Mouse (Mus musculus) spleen, adult 2 months (tissue): ENCODE measurements around the gene Rab37. TPM values are rescaled to one million over a fixed set of nuclear protein-coding genes. Genes with fewer than 3 reads are reported as not detected.

Experiments used
- DNase-seq, 2 experiments: peaks; one replicate each; pipeline versions ENCODE4 v3.0.0 to v3.0.0-alpha.2; 2012 to 2021; ENCODE audit warnings: low spot score in 2 of 2, low read depth in 1 of 2
- H3K27ac ChIP-seq: fragments of 200-500 bp; 2 replicates; pipeline ENCODE4 v1.5.1; 2012; ENCODE audit warnings: low read length, inconsistent platforms; ENCODE audit not compliant: insufficient read depth
- H3K27me3 ChIP-seq: fragments of 200-500 bp; 2 replicates; pipeline ENCODE4 v1.6.1; 2012; ENCODE audit warnings: mild to moderate bottlenecking, moderate library complexity, low read length, inconsistent platforms; ENCODE audit not compliant: control insufficient read depth, insufficient read depth
- H3K36me3 ChIP-seq: fragments of 200-500 bp; 2 replicates; pipeline ENCODE4 v1.6.1; 2012; ENCODE audit warnings: mild to moderate bottlenecking, low read length, inconsistent platforms; ENCODE audit not compliant: control insufficient read depth, insufficient read depth
- H3K4me1 ChIP-seq: fragments of 200-500 bp; 2 replicates; pipeline ENCODE4 v1.6.1; 2011; ENCODE audit warnings: inconsistent platforms; ENCODE audit not compliant: control insufficient read depth, insufficient read depth, insufficient read length
- H3K4me3 ChIP-seq: fragments of 200-500 bp; 2 replicates; pipeline ENCODE4 v1.5.1; 2011; ENCODE audit warnings: mild to moderate bottlenecking, inconsistent platforms; ENCODE audit not compliant: insufficient read depth, insufficient read length; ENCODE audit errors: extremely low read depth
- CTCF ChIP-seq: fragments of 200-500 bp; IDR thresholded peaks from 2 replicates; pipeline ENCODE4 v1.5.1; 2011; ENCODE audit warnings: mild to moderate bottlenecking, inconsistent platforms; ENCODE audit not compliant: insufficient read depth, insufficient read length, insufficient replicate concordance; ENCODE audit errors: extremely low read depth
- POLR2A ChIP-seq: fragments of 200-500 bp; IDR thresholded peaks from 2 replicates; pipeline ENCODE4 v1.6.1; 2011; ENCODE audit warnings: low read depth, low read length, inconsistent platforms
- WGBS: fragments of 180-500 bp; shearing (Covaris S2); methylation state at CpG from one replicate; pipeline ENCODE4 v1.1.7; 2018; 5-methylcytosine and 5-hydroxymethylcytosine counted together
- polyA plus RNA-seq: library from polyadenylated mRNA; depleted of rRNA; stranded (reverse); fragments of >200 nt; gene quantifications from 2 replicates; pipeline ENCODE4 v1.2.3, GENCODE M21; 2012; rRNA removed

Gene Rab37
- polyA plus RNA-seq, 1 experiment = 7.8 TPM

- Histone ChIP-seq H3K4me3 (no peak overlapping the region), H3K27ac (no peak overlapping the region), H3K4me1 (no peaks in the 10 kb centered on the region), H3K36me3 (peaks cover 41% of the 10 kb centered on the region), H3K27me3 (no peaks in the 10 kb centered on the region)
- no peak for DNase-seq
- WGBS = 94% methylated on average over 9 of the region's 9 CpGs
- TF ChIP-seq POLR2A (no peak), CTCF (no peak)
These were observed 111.5 kb downstream of the Rab37 start for GRCm38 (mm10) chr11:115202756-115203155.

GRCm38 (mm10) chr11:115208126-115208525, 116.9 kb downstream of the Rab37 start:
- 96% methylated on average over 12 of the region's 12 CpGs for WGBS
- TF ChIP-seq POLR2A (no peak), CTCF (no peak)
- Histone ChIP-seq H3K4me3 (no peak overlapping the region), H3K27ac (no peak overlapping the region), H3K36me3 (peaks cover 38% of the 10 kb centered on the region), H3K27me3 (no peaks in the 10 kb centered on the region), H3K4me1 (no peaks in the 10 kb centered on the region)
- no peak for DNase-seq

GRCm38 (mm10) chr11:115208776-115209732, 117.8 kb downstream of the Rab37 start:
- DNase-seq = no peak
- Histone ChIP-seq H3K4me3 (no peak overlapping the region), H3K36me3 (peaks cover 35% of the 10 kb centered on the region), H3K4me1 (no peaks in the 10 kb centered on the region), H3K27ac (no peak overlapping the region), H3K27me3 (no peaks in the 10 kb centered on the region)
- TF ChIP-seq CTCF = no peak
- no peak for TF ChIP-seq POLR2A
- WGBS = 73% methylated on average over 25 of the region's 25 CpGs

GRCm38 (mm10) chr11:115209958-115210357, 118.7 kb downstream of the Rab37 start:
- H3K36me3 ChIP-seq = peaks cover 33% of the 10 kb centered on the region
- no peak overlapping the region for H3K4me3 ChIP-seq
- TF ChIP-seq POLR2A (no peak), CTCF (no peak)
- no peak for DNase-seq
- WGBS = 96% methylated on average over 7 of the region's 7 CpGs
- H3K27ac ChIP-seq = no peak overlapping the region
- H3K27me3 ChIP-seq = no peaks in the 10 kb centered on the region
- H3K4me1 ChIP-seq = no peaks in the 10 kb centered on the region

Other genes starting within 250 kb of the Rab37 start
- gene Gprc5c, start 240.3 kb upstream of the Rab37 start, polyA plus RNA-seq = 9.3 and 9.5 TPM in 2 replicates
- 11.6 and 12.5 TPM in 2 replicates for gene Cd300a, start 201.4 kb upstream of the Rab37 start, polyA plus RNA-seq
- 3.1 and 5.3 TPM in 2 replicates for gene Cd300lb, start 157.0 kb upstream of the Rab37 start, polyA plus RNA-seq
- 5.8 and 10.8 TPM in 2 replicates for gene Cd300c, start 122.3 kb upstream of the Rab37 start, polyA plus RNA-seq
- 3.3 and 5.5 TPM in 2 replicates for gene Cd300ld, start 101.5 kb upstream of the Rab37 start, polyA plus RNA-seq
- gene Cd300c2, start 89.6 kb upstream of the Rab37 start, polyA plus RNA-seq = 26.0 and 32.8 TPM in 2 replicates
- gene Cd300ld2, start 75.2 kb upstream of the Rab37 start, polyA plus RNA-seq = 0.20 and 0.27 TPM in 2 replicates
- 0.93 and 1.3 TPM in 2 replicates for gene Cd300ld4, start 64.4 kb upstream of the Rab37 start, polyA plus RNA-seq
- gene Cd300ld5, start 53.7 kb upstream of the Rab37 start, polyA plus RNA-seq = 2.3 and 5.5 TPM in 2 replicates
- 13.1 and 29.1 TPM in 2 replicates for gene Cd300ld3, start 43.0 kb upstream of the Rab37 start, polyA plus RNA-seq
- 4.6 and 4.7 TPM in 2 replicates for gene Cd300e, start 29.3 kb upstream of the Rab37 start, polyA plus RNA-seq
- 24.7 and 31.4 TPM in 2 replicates for gene Cd300lf, start 42.6 kb downstream of the Rab37 start, polyA plus RNA-seq
- 51.5 and 63.7 TPM in 2 replicates for gene Slc9a3r1, start 71.9 kb downstream of the Rab37 start, polyA plus RNA-seq
- 16.3 and 16.5 TPM in 2 replicates for gene Tmem104, start 96.1 kb downstream of the Rab37 start, polyA plus RNA-seq
- 12.3 and 12.5 TPM in 2 replicates for gene Nat9, start 96.4 kb downstream of the Rab37 start, polyA plus RNA-seq
- 9.5 and 13.7 TPM in 2 replicates for gene Grin2c, start 175.8 kb downstream of the Rab37 start, polyA plus RNA-seq
- 18.7 and 24.6 TPM in 2 replicates for gene Fdxr, start 185.6 kb downstream of the Rab37 start, polyA plus RNA-seq
- gene Fads6, start 206.2 kb downstream of the Rab37 start, polyA plus RNA-seq = 1.1 TPM in 2 replicates
- gene Otop2, start 215.7 kb downstream of the Rab37 start, polyA plus RNA-seq = not detected in 2 replicates
- 2.0 TPM in 2 replicates for gene Ush1g, start 230.6 kb downstream of the Rab37 start, polyA plus RNA-seq
- not detected in 2 replicates for gene Otop3, start 243.3 kb downstream of the Rab37 start, polyA plus RNA-seq